Mouse (Mus musculus) CH12.LX (cell line): ENCODE results near the gene Aldh3b2. TPM values are rescaled to one million over a fixed set of nuclear protein-coding genes. Genes with fewer than 3 reads are reported as not detected.

Source experiments
- DNase-seq: peaks from one replicate; pipeline ENCODE4 v3.0.0-alpha.2; 2013; ENCODE audit errors: extremely low read depth
- H3K27ac ChIP-seq: 2 replicates; pipeline ENCODE4 v1.5.1; 2012; ENCODE audit warnings: low read depth, mild to moderate bottlenecking, control low read depth, moderate library complexity; ENCODE audit not compliant: insufficient read depth
- H3K27me3 ChIP-seq: replicated peaks from 2 replicates; pipeline ENCODE3; 2012; ENCODE audit warnings: inconsistent platforms
- H3K36me3 ChIP-seq, 2 experiments: replicated peaks in 1 of 2; 2 replicates each; pipeline versions ENCODE3 to v1.6.1; 2012; ENCODE audit warnings: inconsistent platforms in 1 of 2, low read length in 1 of 2, mild to moderate bottlenecking in 1 of 2, mixed read lengths in 1 of 2, moderate library complexity in 1 of 2; ENCODE audit not compliant: control insufficient read depth in 1 of 2, insufficient read depth in 1 of 2
- H3K4me1 ChIP-seq, 2 experiments: 2 replicates each; pipeline ENCODE4 v1.6.1; 2012; ENCODE audit warnings: inconsistent platforms in 1 of 2, moderate library complexity in 1 of 2; ENCODE audit not compliant: insufficient read depth in 2 of 2, control insufficient read depth in 1 of 2
- H3K4me2 ChIP-seq: 2 replicates; pipeline ENCODE4 v1.6.1; 2012; ENCODE audit warnings: low read depth, mild to moderate bottlenecking, control low read depth; ENCODE audit not compliant: poor library complexity, insufficient read depth, severe bottlenecking
- H3K4me3 ChIP-seq, 3 experiments: fragments of 150-350 bp in 1 of 3; sonication (generic) in 1 of 3; replicated peaks in 1 of 3; 2 replicates each; pipeline versions ENCODE3 to v1.5.1; 2011 to 2012; ENCODE audit warnings: low read depth in 2 of 3, low read length in 2 of 3, mild to moderate bottlenecking in 2 of 3, moderate library complexity in 2 of 3, control low read depth in 1 of 3, improper control_type of control experiment in 1 of 3, inconsistent platforms in 1 of 3, mixed read lengths in 1 of 3; ENCODE audit not compliant: poor library complexity in 1 of 3
- H3K79me2 ChIP-seq: replicated peaks from 2 replicates; pipeline ENCODE4 v1.6.1; 2012; ENCODE audit warnings: mild to moderate bottlenecking, moderate library complexity; ENCODE audit not compliant: control insufficient read depth, poor library complexity, insufficient read depth, severe bottlenecking; ENCODE audit errors: extremely low read depth
- H3K9ac ChIP-seq: 2 replicates; pipeline ENCODE4 v1.6.1; 2012; ENCODE audit warnings: low read depth, mild to moderate bottlenecking, control low read depth, moderate library complexity; ENCODE audit not compliant: insufficient read depth
- H3K9me3 ChIP-seq: replicated peaks from 2 replicates; pipeline ENCODE3; 2012; ENCODE audit warnings: low read length, inconsistent platforms, mixed read lengths
- BHLHE40 ChIP-seq: IDR thresholded peaks from 2 replicates; pipeline ENCODE4 v1.6.1; 2011; ENCODE audit warnings: mild to moderate bottlenecking, low read depth, low read length, improper control_type of control experiment
- CTCF ChIP-seq, 2 experiments: IDR thresholded peaks in 1 of 2; conservative IDR thresholded peaks in 1 of 2; 2 replicates each; pipeline ENCODE4 v1.5.1; 2011 to 2012; ENCODE audit warnings: low read depth in 2 of 2, low read length in 2 of 2, improper control_type of control experiment in 1 of 2, inconsistent platforms in 1 of 2, mild to moderate bottlenecking in 1 of 2, moderate library complexity in 1 of 2
- EP300 ChIP-seq: IDR thresholded peaks from 2 replicates; pipeline ENCODE4 v1.6.1; 2011; ENCODE audit warnings: low read length, improper control_type of control experiment
- ETS1 ChIP-seq: conservative IDR thresholded peaks from 2 replicates; pipeline ENCODE4 v1.6.1; 2012; ENCODE audit warnings: low read depth, mild to moderate bottlenecking, inconsistent platforms, low read length, improper control_type of control experiment, moderate library complexity
- HCFC1 ChIP-seq: IDR thresholded peaks from 2 replicates; pipeline ENCODE4 v1.6.1; 2012; ENCODE audit warnings: low read depth, mild to moderate bottlenecking, inconsistent platforms, low read length, improper control_type of control experiment
- IRF4 ChIP-seq: IDR thresholded peaks from 2 replicates; pipeline ENCODE4 v1.6.1; 2014; ENCODE audit warnings: low read depth, mild to moderate bottlenecking, inconsistent platforms, low read length, improper control_type of control experiment
- JUN ChIP-seq: IDR thresholded peaks from 2 replicates; pipeline ENCODE4 v1.6.1; 2011; ENCODE audit warnings: low read depth, mild to moderate bottlenecking, low read length, improper control_type of control experiment, moderate library complexity; ENCODE audit not compliant: insufficient read depth
- JUND ChIP-seq: conservative IDR thresholded peaks from 2 replicates; pipeline ENCODE4 v1.6.1; 2011; ENCODE audit warnings: low read depth, low read length, improper control_type of control experiment
- MAX ChIP-seq: IDR thresholded peaks from 2 replicates; pipeline ENCODE4 v1.6.1; 2011; ENCODE audit warnings: low read length, improper control_type of control experiment
- MAZ ChIP-seq: IDR thresholded peaks from 2 replicates; pipeline ENCODE4 v1.6.1; 2012; ENCODE audit warnings: low read depth, mild to moderate bottlenecking, inconsistent platforms, low read length, improper control_type of control experiment, moderate library complexity
- MXI1 ChIP-seq: IDR thresholded peaks from 2 replicates; pipeline ENCODE4 v1.6.1; 2011; ENCODE audit warnings: mild to moderate bottlenecking, low read depth, low read length, improper control_type of control experiment
- MYC ChIP-seq: IDR thresholded peaks from 2 replicates; pipeline ENCODE4 v1.6.1; 2011; ENCODE audit warnings: low read depth, mild to moderate bottlenecking, improper control_type of control experiment, low read length
- NELFE ChIP-seq: IDR thresholded peaks from 2 replicates; pipeline ENCODE4 v1.6.1; 2011; ENCODE audit warnings: low read depth, low read length, improper control_type of control experiment
- NRF1 ChIP-seq: IDR thresholded peaks from 2 replicates; pipeline ENCODE4 v1.6.1; 2014; ENCODE audit warnings: low read depth, mild to moderate bottlenecking, inconsistent platforms, low read length, improper control_type of control experiment, moderate library complexity
- POLR2A ChIP-seq: IDR thresholded peaks from 2 replicates; pipeline ENCODE4 v1.6.1; 2011; ENCODE audit warnings: low read depth, mild to moderate bottlenecking, improper control_type of control experiment, low read length
- RCOR1 ChIP-seq: conservative IDR thresholded peaks from 2 replicates; pipeline ENCODE4 v1.6.1; 2012; ENCODE audit warnings: low read depth, mild to moderate bottlenecking, inconsistent platforms, low read length, improper control_type of control experiment
- SIN3A ChIP-seq: IDR thresholded peaks from 2 replicates; pipeline ENCODE4 v1.6.1; 2012; ENCODE audit warnings: low read length, improper control_type of control experiment, inconsistent platforms
- SMC3 ChIP-seq: IDR thresholded peaks from 2 replicates; pipeline ENCODE4 v1.6.1; 2011; ENCODE audit warnings: low read depth, low read length, improper control_type of control experiment
- TBP ChIP-seq: conservative IDR thresholded peaks from 2 replicates; pipeline ENCODE4 v1.6.1; 2011; ENCODE audit warnings: low read depth, low read length, improper control_type of control experiment
- USF1 ChIP-seq: IDR thresholded peaks from 2 replicates; pipeline ENCODE4 v1.6.1; 2014; ENCODE audit warnings: low read depth, mild to moderate bottlenecking, inconsistent platforms, low read length, improper control_type of control experiment
- USF2 ChIP-seq: conservative IDR thresholded peaks from 2 replicates; pipeline ENCODE4 v1.6.1; 2011; ENCODE audit warnings: low read depth, low read length, improper control_type of control experiment
- ZC3H11A ChIP-seq: IDR thresholded peaks from 2 replicates; pipeline ENCODE4 v1.6.1; 2012; ENCODE audit warnings: low read depth, mild to moderate bottlenecking, inconsistent platforms, low read length, improper control_type of control experiment
- ZKSCAN1 ChIP-seq: IDR thresholded peaks from 2 replicates; pipeline ENCODE4 v1.6.1; 2012; ENCODE audit warnings: low read depth, inconsistent platforms, low read length, improper control_type of control experiment, borderline replicate concordance
- ZMIZ1 ChIP-seq: IDR thresholded peaks from 2 replicates; pipeline ENCODE4 v1.6.1; 2012; ENCODE audit warnings: low read depth, mild to moderate bottlenecking, inconsistent platforms, low read length, improper control_type of control experiment
- dilution Hi-C: fragments of 300-500 bp; cut with MboI; formaldehyde crosslinking; loops from 2 replicates; pipeline ENCODE4 v1.14.3; 2020; ENCODE audit warnings: low sequenced_read_pairs; ENCODE audit not compliant: extremely low pct_unique_long_range_greater_than_20kb, extremely low pct_ligation_motif_present
- in situ Hi-C: fragments of 300-500 bp; cut with MboI; formaldehyde crosslinking; loops from 3 replicates; pipeline ENCODE4 v1.14.3; 2019; ENCODE audit warnings: low sequenced_read_pairs, low pct_ligation_motif_present, low pct_unique_long_range_greater_than_20kb, mixed read lengths
- polyA plus RNA-seq: library from polyadenylated mRNA; unstranded; fragments of >175 nt; gene quantifications from 2 replicates; pipeline ENCODE4 v1.2.1, GENCODE M21; 2012; ENCODE audit warnings: low read depth; ENCODE audit not compliant: insufficient read length
- total RNA-seq, 2 experiments: library from RNA; depleted of rRNA; stranded (reverse); fragments of 300-350 nt in 1 of 2; fragments of >200 nt in 1 of 2; gene quantifications; 2 replicates each; pipeline ENCODE4 v1.2.3; 2012 to 2014

Gene Aldh3b2
- total and polyA plus RNA-seq, 3 experiments, result not detected

GRCm38 (mm10) chr19:4018743-4019583, 46.8 kb downstream of the Aldh3b2 start:
- Histone ChIP-seq H3K79me2 (no peaks in the 10 kb centered on the region), H3K27ac (no peak overlapping the region), H3K27me3 (peaks cover 2% of the 10 kb centered on the region), H3K9me3 (no peaks in the 10 kb centered on the region), H3K9ac (no peak overlapping the region; the same call in 1 of the 2 replicates), H3K4me2 (peak overlapping the region; percentile 4; the same call in 1 of the 2 replicates), H3K36me3 (no peaks in the 10 kb centered on the region), H3K4me3 (no peak overlapping the region), H3K4me1 (peaks cover 9 to 14% of the 10 kb centered on the region in 2 experiments)
- TF ChIP-seq MAZ, result 0 out of 2 replicates have a peak, but pooled peaks have one; percentile 50
- peak; percentile 98 for TF ChIP-seq SMC3
- no peak for TF ChIP-seq HCFC1
- peak; percentile 64 for TF ChIP-seq MYC
- no peak for TF ChIP-seq SIN3A
- no peak for TF ChIP-seq MXI1
- TF ChIP-seq CTCF (conservative IDR thresholded peaks at IDR 0.05 in 1 of 2, IDR thresholded peaks at IDR 0.05 in 1 of 2; ENCODE audit: low read depth in 2 of 2, low read length in 2 of 2), result peak; percentile 38 to 99; a peak in 3 of 4 replicates
- TF ChIP-seq IRF4, result 0 out of 2 replicates have a peak, but pooled peaks have one; percentile 27
- peak; percentile 87 for TF ChIP-seq ZC3H11A
- peak; percentile 86 for DNase-seq
- dilution Hi-C loops, result no loop called here
- in situ Hi-C loops, result loop anchor here (5.0 kb wide), 2 partner anchors 33 to 68 kb away; no protein-coding TSS in a partner anchor

DNA sequence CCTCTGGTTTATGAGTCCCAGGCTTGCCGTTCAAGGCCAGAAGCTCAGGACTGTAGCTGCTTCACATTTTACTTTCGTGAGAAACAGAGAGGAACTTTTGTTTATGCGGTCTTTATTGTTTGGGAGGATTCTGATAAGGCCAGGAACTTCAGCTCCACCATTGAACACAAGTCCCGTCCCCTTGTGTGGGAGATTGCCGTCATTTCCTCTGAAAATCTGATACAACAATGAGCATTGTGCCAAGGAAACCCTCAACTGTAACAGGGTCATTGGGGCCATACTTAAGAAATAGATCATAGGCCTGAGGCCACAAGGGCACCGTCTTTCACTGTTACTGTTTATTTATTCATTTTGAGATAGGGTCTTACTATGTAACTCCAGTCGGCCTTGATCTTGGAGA, 51.1 kb downstream of the Aldh3b2 start:
- dilution Hi-C loops, result no loop called here

GRCm38 (mm10) chr19:4027576-4027975, 55.4 kb downstream of the Aldh3b2 start:
- no peaks in the 10 kb centered on the region for H3K36me3 ChIP-seq
- DNase-seq, result no peak
- no peak overlapping the region for H3K9ac ChIP-seq
- dilution Hi-C loops (no loop called here), in situ Hi-C loops (no loop called here)
- no peaks in the 10 kb centered on the region for H3K4me1 ChIP-seq
- H3K4me3 ChIP-seq, result no peak overlapping the region
- H3K4me2 ChIP-seq, result no peak overlapping the region
- peaks cover 26% of the 10 kb centered on the region for H3K9me3 ChIP-seq
- no peak overlapping the region for H3K27ac ChIP-seq
- H3K79me2 ChIP-seq, result no peaks in the 10 kb centered on the region
- peaks cover 1% of the 10 kb centered on the region for H3K27me3 ChIP-seq
- TF ChIP-seq JUND (no peak), USF1 (no peak), CTCF (conservative IDR thresholded peaks at IDR 0.05 in 1 of 2, IDR thresholded peaks at IDR 0.05 in 1 of 2; ENCODE audit: low read depth in 2 of 2, low read length in 2 of 2) (no peak), BHLHE40 (no peak), ZMIZ1 (no peak), NRF1 (no peak), EP300 (no peak), TBP (no peak), ZKSCAN1 (no peak), ETS1 (no peak), USF2 (no peak), MAX (no peak), JUN (no peak), POLR2A (no peak), RCOR1 (no peak), HCFC1 (no peak), ZC3H11A (no peak), NELFE (no peak)

More for the DNA sequence above, 51.1 kb downstream of the Aldh3b2 start:
- no peak for DNase-seq
- H3K9me3 ChIP-seq, result peaks cover 21% of the 10 kb centered on the region
- TF ChIP-seq SMC3, result no peak
- no peak for TF ChIP-seq USF2
- TF ChIP-seq, all 38 proteins: peak for 0
- H3K4me2 ChIP-seq, result no peak overlapping the region
- H3K9ac ChIP-seq, result no peak overlapping the region
- H3K79me2 ChIP-seq, result no peaks in the 10 kb centered on the region
- no peaks in the 10 kb centered on the region for H3K27me3 ChIP-seq
- in situ Hi-C loops, result no loop called here
- H3K27ac ChIP-seq, result no peak overlapping the region
- H3K4me1 ChIP-seq, result peaks cover 9 to 14% of the 10 kb centered on the region in 2 experiments
- no peaks in the 10 kb centered on the region for H3K36me3 ChIP-seq
- no peak overlapping the region for H3K4me3 ChIP-seq
